Mouse (Mus musculus) lung, adult 2 months (tissue): Measurements from ENCODE around the gene Irf1. TPM values are rescaled to one million over a fixed set of nuclear protein-coding genes. Genes with fewer than 3 reads are reported as not detected.
"Not testable (repeated sequence)": the region's sequence is repeated elsewhere in the genome, so short reads cannot be mapped to it uniquely, and the experiment has no call there.

Source experiments
- DNase-seq: peaks from one replicate; pipeline ENCODE4 v3.0.0; 2022
- H3K4me1 ChIP-seq: fragments of 200-500 bp; 2 replicates; pipeline ENCODE4 v1.6.1; 2011; ENCODE audit warnings: low read length; ENCODE audit not compliant: control insufficient read depth, insufficient read depth
- H3K4me3 ChIP-seq: fragments of 200-500 bp; replicated peaks from 2 replicates; pipeline ENCODE3; 2011; ENCODE audit warnings: low read depth, mild to moderate bottlenecking, control low read depth, low read length; ENCODE audit errors: extremely low read depth
- CTCF ChIP-seq: fragments of 200-500 bp; IDR thresholded peaks from 2 replicates; pipeline ENCODE4 v1.5.1; 2011; ENCODE audit warnings: mild to moderate bottlenecking, low read length, control low read depth; ENCODE audit not compliant: insufficient read depth
- POLR2A ChIP-seq: fragments of 200-500 bp; IDR thresholded peaks from 2 replicates; pipeline ENCODE4 v1.6.1; 2011; ENCODE audit warnings: low read depth, mild to moderate bottlenecking, control low read depth, low read length, borderline replicate concordance; ENCODE audit errors: extremely low read depth
- WGBS: fragments of 180-500 bp; shearing (Covaris S2); methylation state at CpG from one replicate; pipeline ENCODE4 v1.1.7; 2018; 5-methylcytosine and 5-hydroxymethylcytosine counted together
- polyA plus RNA-seq: library from polyadenylated mRNA; depleted of rRNA; stranded (reverse); fragments of >200 nt; gene quantifications from 2 replicates; pipeline ENCODE4 v1.2.3, GENCODE M21; 2012

The Irf1 gene
- polyA plus RNA-seq, 1 experiment, result 130 TPM

GRCm38 (mm10) chr11:53742353-53742752 is 27.5 kb upstream of the Irf1 start:
- 33% methylated on average over 5 of the region's 5 CpGs for WGBS
- Histone ChIP-seq H3K4me3 (no peak overlapping the region), H3K4me1 (no peaks in the 10 kb centered on the region; the same call in 1 of the 2 replicates)
- no peak for TF ChIP-seq POLR2A
- TF ChIP-seq CTCF, result peak; percentile 34
- no peak for DNase-seq

- 91% methylated on average over 2 of the region's 2 CpGs for WGBS
- Histone ChIP-seq H3K4me3 (no peak overlapping the region), H3K4me1 (no peaks in the 10 kb centered on the region; the same call in 1 of the 2 replicates)
- DNase-seq, result no peak
- TF ChIP-seq CTCF, result no peak
- TF ChIP-seq POLR2A, result no peak
These were observed 24.6 kb upstream of the Irf1 start for GRCm38 (mm10) chr11:53745260-53745659.

- TF ChIP-seq POLR2A, result no peak
- TF ChIP-seq CTCF, result no peak
- no peak overlapping the region for H3K4me3 ChIP-seq
- no peak for DNase-seq
- H3K4me1 ChIP-seq, result no peaks in the 10 kb centered on the region
- 85% methylated on average over 9 of the region's 9 CpGs for WGBS
These were observed 21.8 kb upstream of the Irf1 start for GRCm38 (mm10) chr11:53747985-53748384.

GRCm38 (mm10) chr11:53748614-53749013 is 21.2 kb upstream of the Irf1 start:
- TF ChIP-seq CTCF, result no peak
- TF ChIP-seq POLR2A, result no peak
- WGBS, result 75% methylated on average over 6 of the region's 6 CpGs
- Histone ChIP-seq H3K4me1 (no peaks in the 10 kb centered on the region), H3K4me3 (no peak overlapping the region)
- no peak for DNase-seq

- 70% methylated on average over 4 of the region's 4 CpGs for WGBS
- no peak overlapping the region for H3K4me3 ChIP-seq
- no peak for DNase-seq
- no peaks in the 10 kb centered on the region for H3K4me1 ChIP-seq
- TF ChIP-seq POLR2A (no peak), CTCF (no peak)
These were observed 20.5 kb upstream of the Irf1 start for GRCm38 (mm10) chr11:53749306-53749705.

GRCm38 (mm10) chr11:53749716-53750352 is 20.0 kb upstream of the Irf1 start:
- DNase-seq, result no peak
- Histone ChIP-seq H3K4me3 (no peak overlapping the region), H3K4me1 (no peaks in the 10 kb centered on the region)
- TF ChIP-seq CTCF, result no peak
- TF ChIP-seq POLR2A, result no peak
- WGBS, result 65% methylated on average over 5 of the region's 5 CpGs

GRCm38 (mm10) chr11:53755011-53755595 is 14.7 kb upstream of the Irf1 start:
- peaks cover 8% of the 10 kb centered on the region for H3K4me1 ChIP-seq
- DNase-seq, result no peak
- no peak for TF ChIP-seq CTCF
- no peak for TF ChIP-seq POLR2A
- whole genome bisulfite sequencing, result 75% methylated on average over 12 of the region's 12 CpGs
- H3K4me3 ChIP-seq, result no peak overlapping the region

- DNase-seq, result no peak
- Histone ChIP-seq H3K4me3 (no peak overlapping the region), H3K4me1 (peaks cover 19% of the 10 kb centered on the region)
- no peak for TF ChIP-seq POLR2A
- TF ChIP-seq CTCF, result no peak
- 71% methylated on average over 4 of the region's 4 CpGs for WGBS
These were observed 12.2 kb upstream of the Irf1 start for GRCm38 (mm10) chr11:53757612-53758011.

- DNase-seq, result peak; percentile 34
- peak; percentile 73 for TF ChIP-seq CTCF
- WGBS, result 79% methylated on average over 9 of the region's 9 CpGs
- peaks cover 19% of the 10 kb centered on the region for H3K4me1 ChIP-seq
- H3K4me3 ChIP-seq, result not testable (repeated sequence)
These were observed 11.8 kb upstream of the Irf1 start for GRCm38 (mm10) chr11:53758033-53758432.

- WGBS, result 50% methylated on average over 6 of the region's 6 CpGs
- no peak for DNase-seq
- TF ChIP-seq POLR2A (no peak), CTCF (peak; percentile 65)
- Histone ChIP-seq H3K4me1 (peaks cover 19% of the 10 kb centered on the region), H3K4me3 (no peak overlapping the region)
These were observed 10.9 kb upstream of the Irf1 start for GRCm38 (mm10) chr11:53758791-53759351.
